Mouse (Mus musculus) midbrain, embryonic 15.5 days (tissue): ENCODE results near the gene Tmem238. TPM values are rescaled to one million over a fixed set of nuclear protein-coding genes. Genes with fewer than 3 reads are reported as not detected.

ENCODE experiments used
- ATAC-seq: fragments of 200-750 bp; cut with Nextera tagmentation; replicated peaks from 2 replicates; pipeline ENCODE4 v1.8.0; 2017; ENCODE audit warnings: moderate TSS enrichment
- H3K27ac ChIP-seq: fragments of 300-500 bp; sonication (generic); 2 replicates; pipeline ENCODE4 v1.5.1; 2015; ENCODE audit warnings: mild to moderate bottlenecking, inconsistent platforms
- H3K27me3 ChIP-seq: fragments of 300-500 bp; sonication (generic); replicated peaks from 2 replicates; pipeline ENCODE4 v1.6.1; 2015; ENCODE audit warnings: inconsistent platforms
- H3K36me3 ChIP-seq: fragments of 300-500 bp; sonication (generic); replicated peaks from 2 replicates; pipeline ENCODE4 v1.6.1; 2015; ENCODE audit warnings: inconsistent platforms
- H3K4me1 ChIP-seq: fragments of 300-500 bp; sonication (generic); 2 replicates; pipeline ENCODE4 v1.6.1; 2015; ENCODE audit warnings: inconsistent platforms
- H3K4me2 ChIP-seq: fragments of 300-500 bp; sonication (generic); 2 replicates; pipeline ENCODE4 v1.6.1; 2015; ENCODE audit warnings: inconsistent platforms, mild to moderate bottlenecking, moderate library complexity
- H3K4me3 ChIP-seq: fragments of 300-500 bp; sonication (generic); 2 replicates; pipeline ENCODE4 v1.5.1; 2015; ENCODE audit warnings: mild to moderate bottlenecking, inconsistent platforms
- H3K9ac ChIP-seq: fragments of 300-500 bp; sonication (generic); 2 replicates; pipeline ENCODE4 v1.6.1; 2015; ENCODE audit warnings: mild to moderate bottlenecking, inconsistent platforms
- H3K9me3 ChIP-seq: fragments of 300-500 bp; sonication (generic); 2 replicates; pipeline ENCODE4 v1.6.1; 2016; ENCODE audit warnings: inconsistent platforms
- WGBS: fragments of 180-500 bp; shearing (Covaris S2); methylation state at CpG from one replicate; pipeline ENCODE4 v1.1.7; 2015; ENCODE audit warnings: mixed read lengths; 5-methylcytosine and 5-hydroxymethylcytosine counted together
- polyA plus RNA-seq: library from polyadenylated mRNA; unstranded; fragments of >200 nt; fragmentation: Nextera tagmentation; extraction: Ambion mirVana; gene quantifications from 2 replicates; pipeline ENCODE4 v1.2.1, GENCODE M21; 2015

Gene Tmem238
- polyA plus RNA-seq, 1 experiment from 2014 or later = 5.8 TPM

DNA sequence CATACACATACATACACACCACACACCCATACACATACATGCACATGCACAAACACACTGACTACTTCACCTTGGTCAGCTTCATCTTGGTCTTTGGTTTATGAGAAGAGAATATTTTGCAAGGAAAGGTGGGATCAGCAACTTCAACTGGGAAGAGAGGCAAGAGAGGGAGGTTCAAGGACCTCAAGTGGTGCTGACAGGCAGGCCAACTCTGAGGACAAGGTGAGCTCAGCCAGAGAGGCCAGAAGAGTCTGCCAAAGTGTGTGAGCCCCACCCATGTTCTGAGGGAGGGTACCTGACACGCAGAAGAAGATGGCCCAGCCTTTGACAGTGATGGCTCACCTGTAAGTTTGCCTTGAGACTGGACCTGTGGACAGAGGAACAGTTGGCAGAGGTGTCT lies 29.8 kb downstream of the Tmem238 start:
- Histone ChIP-seq H3K4me3 (no peak overlapping the region), H3K9ac (no peak overlapping the region), H3K4me1 (no peaks in the 10 kb centered on the region), H3K27me3 (no peaks in the 10 kb centered on the region), H3K4me2 (no peak overlapping the region), H3K36me3 (no peaks in the 10 kb centered on the region), H3K9me3 (no peaks in the 10 kb centered on the region), H3K27ac (no peak overlapping the region)
- no peak for ATAC-seq
- 46% methylated on average over 1 of the region's 1 CpGs for WGBS

DNA sequence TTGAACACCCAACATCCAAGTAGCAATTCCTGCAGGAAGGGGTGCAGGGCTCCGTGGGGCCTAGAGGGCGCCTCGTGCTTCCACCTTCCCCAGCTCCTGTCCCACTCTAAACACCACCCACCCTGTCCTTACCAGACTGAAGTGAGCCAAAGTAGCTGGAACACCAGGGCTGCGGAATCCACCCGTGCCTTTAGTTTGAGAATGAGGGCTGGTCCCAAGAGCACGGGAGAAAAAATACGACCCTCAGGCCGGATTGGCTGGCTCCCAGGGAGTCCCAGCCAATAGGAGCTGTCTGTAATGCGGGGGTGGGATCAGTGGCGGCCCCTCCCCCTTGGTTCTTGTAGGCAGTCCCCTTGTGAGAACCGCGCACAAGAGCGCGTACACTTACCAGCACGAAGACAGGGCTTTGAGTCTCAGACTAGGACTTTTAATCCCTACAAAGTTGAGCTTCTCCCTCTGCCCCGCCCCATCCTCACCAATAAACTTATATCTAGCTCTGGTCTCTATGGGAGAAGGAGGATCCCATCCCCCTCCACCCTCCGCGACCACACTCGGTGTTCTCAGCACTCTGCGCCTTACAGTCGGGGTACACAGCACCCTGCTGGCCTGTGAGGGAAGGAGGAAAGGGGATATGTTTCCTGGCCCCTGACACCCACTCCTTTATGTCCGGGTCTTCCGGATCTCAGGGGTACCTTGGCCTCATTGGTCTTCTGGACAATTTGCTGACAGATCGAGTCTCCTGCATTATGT lies 36.5 kb downstream of the Tmem238 start, which contains the start of gene Cox6b2:
Gene Cox6b2, minus strand, starts transcription at position 274 of the 750 bp plus-strand sequence.
- 3% methylated on average over 24 of the region's 24 CpGs for WGBS
- no peaks in the 10 kb centered on the region for H3K9me3 ChIP-seq
- peak; percentile 93 for ATAC-seq
- no peak within 1 kb of the TSS for H3K27ac ChIP-seq
- peak within 1 kb of the TSS; percentile 56 for H3K4me2 ChIP-seq
- peak within 1 kb of the TSS; percentile 12; the same call in 1 of the 2 replicates for H3K9ac ChIP-seq
- H3K4me1 ChIP-seq = peaks cover 18% of the 10 kb centered on the region
- peak within 1 kb of the TSS; percentile 37 for H3K4me3 ChIP-seq
- H3K36me3 ChIP-seq = no peaks in the 10 kb centered on the region
- no peaks in the 10 kb centered on the region for H3K27me3 ChIP-seq

DNA sequence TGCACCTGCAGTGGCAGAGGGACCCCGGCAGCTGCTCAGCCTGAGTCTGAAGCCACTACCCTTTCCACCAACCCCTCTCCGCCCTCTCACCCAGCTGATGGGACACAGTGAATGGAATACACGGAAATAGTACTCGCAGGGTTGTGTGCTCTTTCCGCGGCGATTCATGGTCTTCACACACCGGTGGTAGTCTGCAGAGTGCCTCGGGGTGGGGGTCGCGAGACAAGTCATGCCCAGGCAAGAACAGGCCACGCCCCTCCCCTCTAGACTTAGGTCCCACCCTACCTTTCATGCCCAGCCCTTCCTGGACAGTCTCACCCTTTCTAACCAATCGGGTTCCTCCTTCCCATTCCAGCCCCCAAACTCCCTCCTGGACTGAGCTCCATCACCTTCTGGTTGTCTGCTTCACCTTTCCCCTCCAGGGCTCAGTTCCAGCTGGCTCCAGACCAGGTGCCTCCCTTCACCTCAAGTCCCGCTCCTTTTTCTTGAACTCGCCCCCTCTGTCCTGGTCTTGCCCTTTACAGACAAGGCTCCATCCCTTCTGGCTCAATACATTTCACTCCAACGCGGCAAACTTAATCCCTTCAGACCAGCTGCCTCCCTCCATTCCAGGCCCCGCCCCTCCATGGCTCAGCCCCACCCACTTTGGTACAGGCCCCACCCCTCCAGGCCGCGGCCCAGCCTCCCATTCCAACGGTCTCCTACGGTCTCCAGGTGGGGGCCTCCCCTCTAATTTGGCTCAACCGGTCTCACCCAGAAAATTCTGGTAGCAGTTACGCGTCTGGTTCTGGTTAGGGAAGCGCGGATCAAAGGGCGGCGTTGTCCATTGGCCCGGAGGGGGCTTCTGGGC lies 37.3 kb downstream of the Tmem238 start:
- Histone ChIP-seq H3K4me2 (peak overlapping the region; percentile 56), H3K9ac (peak overlapping the region; percentile 12; the same call in 1 of the 2 replicates), H3K27ac (no peak overlapping the region), H3K27me3 (no peaks in the 10 kb centered on the region), H3K4me3 (peak overlapping the region; percentile 37), H3K9me3 (no peaks in the 10 kb centered on the region), H3K36me3 (no peaks in the 10 kb centered on the region), H3K4me1 (peaks cover 18% of the 10 kb centered on the region)
- WGBS = under 1% methylated on average over 30 of the region's 30 CpGs
- peak; percentile 77 for ATAC-seq

DNA sequence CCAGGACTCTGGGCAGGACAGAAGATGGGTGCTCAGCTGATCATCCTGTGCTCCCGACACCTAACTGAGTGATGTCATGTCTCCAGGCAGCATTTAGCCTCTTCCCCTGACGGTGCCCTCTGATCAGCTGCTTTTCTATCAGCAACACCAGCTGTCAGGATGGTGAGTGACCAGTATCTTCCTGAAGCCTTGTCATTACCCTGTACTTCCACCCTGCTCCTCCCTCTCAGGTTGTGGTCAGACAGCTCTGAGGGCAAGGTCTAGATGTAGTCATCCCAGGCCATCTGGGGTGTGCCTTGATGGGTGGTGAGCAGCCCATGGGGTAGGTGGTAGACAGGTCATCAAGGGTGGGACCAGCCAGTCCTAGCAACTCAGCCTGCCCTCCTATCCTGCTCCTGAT lies 40.3 kb downstream of the Tmem238 start:
- Histone ChIP-seq H3K9ac (no peak overlapping the region), H3K27ac (no peak overlapping the region), H3K4me1 (peaks cover 18% of the 10 kb centered on the region), H3K9me3 (no peaks in the 10 kb centered on the region), H3K36me3 (no peaks in the 10 kb centered on the region; the same call in 1 of the 2 replicates), H3K4me2 (no peak overlapping the region), H3K4me3 (no peak overlapping the region), H3K27me3 (no peaks in the 10 kb centered on the region)
- WGBS = 81% methylated on average over 2 of the region's 2 CpGs
- ATAC-seq = no peak

DNA sequence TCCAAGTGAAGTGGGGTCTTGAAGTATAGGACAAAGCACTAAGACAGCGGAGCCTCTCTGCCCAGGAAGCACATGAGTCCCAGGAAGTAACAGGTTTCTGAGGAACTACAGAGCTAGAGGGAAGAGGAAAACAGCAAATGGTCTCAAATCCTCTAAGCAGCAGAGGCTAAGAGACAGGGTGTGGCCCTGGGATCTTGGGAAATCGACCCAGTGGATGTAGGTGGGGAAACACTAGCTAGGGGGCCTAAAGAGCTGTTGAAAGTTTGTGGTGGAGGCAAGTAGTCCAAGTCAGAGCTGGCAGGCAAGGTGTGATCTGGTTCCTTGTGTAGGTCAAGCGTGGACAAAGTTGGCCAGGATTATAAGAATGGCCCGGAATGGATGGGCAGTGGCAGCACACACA lies 41.1 kb downstream of the Tmem238 start:
- Histone ChIP-seq H3K27me3 (no peaks in the 10 kb centered on the region), H3K9me3 (no peaks in the 10 kb centered on the region), H3K4me2 (no peak overlapping the region), H3K36me3 (no peaks in the 10 kb centered on the region; the same call in 1 of the 2 replicates), H3K4me1 (peaks cover 18% of the 10 kb centered on the region), H3K27ac (no peak overlapping the region), H3K4me3 (no peak overlapping the region), H3K9ac (no peak overlapping the region)
- WGBS = 87% methylated on average over 4 of the region's 4 CpGs
- no peak for ATAC-seq

DNA sequence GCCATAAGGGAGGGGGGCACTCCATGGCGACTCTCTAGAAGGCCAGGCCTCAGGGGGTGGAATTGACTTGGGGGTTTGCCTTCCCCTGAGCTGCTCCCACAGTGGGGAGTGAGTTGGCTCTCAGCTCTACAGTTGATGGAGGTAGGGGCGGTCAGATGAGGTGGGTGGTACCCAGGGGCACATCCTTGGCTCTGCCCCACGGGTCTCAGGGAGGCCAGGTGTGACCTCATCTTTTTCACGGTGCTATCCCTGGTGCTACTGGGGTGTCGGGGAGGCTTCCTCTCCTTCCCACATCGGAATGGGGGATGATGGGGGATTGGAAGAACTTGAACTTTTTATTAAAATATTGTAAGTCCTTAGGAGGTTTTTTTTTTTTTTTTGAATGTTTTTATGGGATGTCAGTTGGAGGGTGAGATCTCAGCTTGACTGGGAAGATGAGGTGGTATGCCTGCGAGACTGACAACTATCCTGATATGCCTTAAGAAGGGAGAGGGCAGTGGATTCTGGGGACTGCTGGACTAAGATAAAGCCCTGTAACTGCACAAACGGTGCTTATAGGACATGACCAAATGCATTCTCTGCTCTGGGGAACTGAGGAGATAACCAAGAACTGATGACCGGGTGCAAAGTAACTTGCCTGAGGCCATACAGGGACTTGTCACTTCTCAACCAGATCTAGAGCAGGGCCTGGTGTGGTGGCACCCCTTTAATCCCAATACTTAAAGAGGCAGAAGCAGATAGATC lies 42.1 kb downstream of the Tmem238 start:
- no peak for ATAC-seq
- 76% methylated on average over 9 of the region's 9 CpGs for WGBS
- no peak overlapping the region for H3K4me3 ChIP-seq
- no peak overlapping the region for H3K27ac ChIP-seq
- no peaks in the 10 kb centered on the region for H3K27me3 ChIP-seq
- H3K9ac ChIP-seq = no peak overlapping the region
- H3K4me1 ChIP-seq = peaks cover 17% of the 10 kb centered on the region
- no peaks in the 10 kb centered on the region for H3K9me3 ChIP-seq
- no peaks in the 10 kb centered on the region; the same call in 1 of the 2 replicates for H3K36me3 ChIP-seq
- no peak overlapping the region for H3K4me2 ChIP-seq

DNA sequence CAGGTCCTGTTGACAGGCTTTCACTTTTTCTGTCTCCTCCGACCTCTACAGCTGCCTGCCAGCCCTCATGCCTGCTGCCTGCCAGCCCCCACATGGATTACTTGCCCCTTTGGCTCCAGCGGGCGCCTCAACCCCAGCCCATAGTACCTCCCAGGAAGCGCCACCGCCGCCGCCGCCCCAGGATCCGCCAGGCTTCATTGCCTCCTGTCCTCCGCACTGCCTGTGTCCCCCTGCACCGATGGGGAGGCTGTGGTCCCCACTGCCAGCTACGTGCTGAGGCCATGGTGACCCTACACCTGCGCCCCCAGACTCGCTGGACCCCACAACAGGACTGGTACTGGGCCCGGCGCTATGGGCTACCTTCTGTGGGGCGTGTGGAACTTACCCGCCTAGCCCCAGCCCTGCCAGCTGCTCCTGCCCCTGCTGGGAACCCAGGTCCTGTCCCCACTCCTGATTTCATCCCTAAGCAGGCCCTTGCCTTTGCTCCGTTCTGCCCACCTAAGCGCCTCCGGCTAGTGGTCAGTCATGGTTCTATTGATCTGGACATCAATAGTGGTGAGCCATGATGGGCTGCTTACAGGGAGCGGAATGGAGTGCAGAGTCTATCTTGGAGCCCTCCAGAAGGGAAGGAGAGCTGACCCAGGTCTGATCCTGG lies 43.0 kb downstream of the Tmem238 start:
- no peaks in the 10 kb centered on the region for H3K9me3 ChIP-seq
- no peak overlapping the region for H3K4me2 ChIP-seq
- no peak overlapping the region for H3K27ac ChIP-seq
- H3K4me1 ChIP-seq = peaks cover 19% of the 10 kb centered on the region
- no peak overlapping the region for H3K4me3 ChIP-seq
- no peaks in the 10 kb centered on the region; the same call in 1 of the 2 replicates for H3K36me3 ChIP-seq
- no peak; the same call in 1 of the 2 replicates for ATAC-seq
- no peaks in the 10 kb centered on the region for H3K27me3 ChIP-seq
- WGBS = 81% methylated on average over 22 of the region's 22 CpGs
- H3K9ac ChIP-seq = no peak overlapping the region

DNA sequence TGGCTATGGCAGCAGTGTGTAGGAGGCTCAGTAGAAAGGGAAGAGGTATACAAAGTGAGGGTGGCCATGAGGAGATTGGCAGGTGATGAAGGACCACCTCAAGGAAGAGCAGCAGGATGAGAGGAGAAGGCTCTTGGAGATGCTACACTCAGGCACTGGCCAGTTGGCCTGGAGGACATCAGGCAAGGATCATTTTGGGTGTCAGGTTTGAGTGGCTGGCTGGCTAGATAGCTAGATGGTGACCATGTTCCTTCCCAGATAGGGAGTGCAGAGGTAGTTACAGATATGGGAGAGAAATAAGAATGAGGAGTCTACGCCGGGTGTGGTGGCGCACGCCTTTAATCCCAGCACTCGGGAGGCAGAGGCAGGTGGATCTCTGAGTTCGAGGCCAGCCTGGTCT lies 44.6 kb downstream of the Tmem238 start:
- Histone ChIP-seq H3K27ac (no peak overlapping the region), H3K4me1 (peaks cover 26% of the 10 kb centered on the region), H3K9ac (no peak overlapping the region), H3K4me2 (no peak overlapping the region), H3K36me3 (no peaks in the 10 kb centered on the region; the same call in 1 of the 2 replicates), H3K9me3 (no peaks in the 10 kb centered on the region), H3K27me3 (no peaks in the 10 kb centered on the region), H3K4me3 (no peak overlapping the region)
- WGBS = 96% methylated on average over 6 of the region's 6 CpGs
- ATAC-seq = no peak

DNA sequence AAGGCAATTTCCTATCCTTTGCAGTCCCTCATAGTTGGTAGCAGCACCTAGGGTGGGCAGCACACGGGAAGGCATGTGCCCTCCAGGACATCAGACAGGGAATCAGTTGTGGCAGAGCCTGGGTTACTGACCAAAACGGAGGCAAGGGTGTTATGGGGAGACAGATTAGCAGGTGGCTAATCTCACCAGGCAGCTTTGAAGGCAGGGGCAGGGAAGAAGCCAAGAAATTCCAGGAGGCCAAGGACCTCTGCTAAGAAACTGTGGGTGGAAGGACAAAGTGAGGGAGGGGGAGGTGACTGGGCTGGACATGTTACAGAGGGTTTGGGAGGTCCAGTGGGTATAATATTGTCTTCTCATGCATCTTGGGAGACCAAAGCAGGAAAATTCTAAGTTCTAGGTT lies 46.1 kb downstream of the Tmem238 start:
- Histone ChIP-seq H3K4me1 (peaks cover 36% of the 10 kb centered on the region), H3K9ac (no peak overlapping the region), H3K27ac (no peak overlapping the region), H3K4me2 (no peak overlapping the region), H3K4me3 (no peak overlapping the region), H3K27me3 (no peaks in the 10 kb centered on the region), H3K9me3 (no peaks in the 10 kb centered on the region), H3K36me3 (no peaks in the 10 kb centered on the region; the same call in 1 of the 2 replicates)
- ATAC-seq = no peak
- 74% methylated on average over 2 of the region's 2 CpGs for WGBS

DNA sequence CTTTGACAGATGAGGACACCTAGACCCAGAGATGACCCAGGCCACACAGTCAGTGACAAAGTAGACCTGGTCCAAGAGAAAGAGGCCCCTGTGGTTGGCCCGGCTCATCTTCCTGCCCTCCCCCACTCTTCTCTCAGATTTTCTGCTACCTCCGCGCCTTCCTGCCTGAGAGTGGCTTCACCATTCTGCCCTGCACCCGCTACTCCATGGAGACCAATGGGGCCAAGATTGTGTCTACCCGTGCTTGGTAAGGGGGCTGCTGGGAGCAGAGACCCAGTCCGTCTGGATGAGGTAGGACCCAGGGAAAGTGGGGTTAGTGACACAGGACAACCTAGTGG lies 47.0 kb downstream of the Tmem238 start:
- 0 out of 2 replicates have a peak overlapping the region, but pooled peaks have one; percentile 10 for H3K9ac ChIP-seq
- H3K4me2 ChIP-seq = peak overlapping the region; percentile 84; the same call in 1 of the 2 replicates

DNA sequence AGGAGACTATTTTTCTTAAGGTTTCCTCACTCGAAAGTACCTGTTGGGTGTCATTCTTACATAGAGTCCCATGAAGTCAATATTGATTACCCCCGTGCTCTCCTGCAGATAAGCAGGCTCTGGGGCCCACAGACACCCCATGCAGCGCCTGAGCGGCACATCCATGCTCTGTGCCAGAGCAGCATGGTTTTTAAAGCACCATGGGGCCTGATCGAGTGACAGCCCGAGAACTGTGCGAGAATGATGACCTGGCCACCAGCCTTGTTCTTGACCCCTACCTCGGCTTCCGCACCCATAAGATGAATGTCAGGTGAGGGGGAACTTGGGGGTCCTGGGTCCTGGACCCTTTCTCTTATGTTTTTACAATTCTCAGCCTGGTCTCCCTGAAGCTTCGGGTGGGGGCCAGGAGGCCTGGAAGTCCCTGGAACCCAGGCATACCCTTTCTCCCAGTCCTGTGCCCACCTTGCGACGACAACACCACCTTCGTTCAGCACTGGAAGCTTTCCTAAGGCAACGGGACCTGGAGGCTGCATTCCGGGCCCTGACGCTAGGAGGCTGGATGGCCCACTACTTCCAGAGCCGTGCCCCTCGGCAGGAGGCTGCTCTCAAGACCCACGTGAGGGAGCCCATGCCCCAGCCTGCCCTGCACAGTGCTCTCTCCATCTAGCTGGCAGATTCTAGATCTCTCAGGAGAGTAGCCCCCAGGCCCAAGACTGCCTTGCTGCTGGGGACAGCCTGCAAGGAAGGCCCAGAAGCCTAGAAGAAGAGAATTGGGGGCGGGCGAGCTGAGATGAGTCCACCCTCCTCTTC lies 47.6 kb downstream of the Tmem238 start:
- peaks cover 37% of the 10 kb centered on the region for H3K4me1 ChIP-seq
- H3K36me3 ChIP-seq = no peaks in the 10 kb centered on the region; the same call in 1 of the 2 replicates
- no peak for ATAC-seq
- peak overlapping the region; percentile 94 for H3K27ac ChIP-seq
- peak overlapping the region; percentile 78 for H3K9ac ChIP-seq
- H3K27me3 ChIP-seq = no peaks in the 10 kb centered on the region
- peak overlapping the region; percentile 84 for H3K4me2 ChIP-seq
- WGBS = 76% methylated on average over 21 of the region's 21 CpGs
- H3K4me3 ChIP-seq = peak overlapping the region; percentile 69
- H3K9me3 ChIP-seq = no peaks in the 10 kb centered on the region

More for the DNA sequence above, 47.0 kb downstream of the Tmem238 start:
- Histone ChIP-seq H3K4me3 (no peak overlapping the region), H3K27ac (no peak overlapping the region), H3K36me3 (no peaks in the 10 kb centered on the region; the same call in 1 of the 2 replicates), H3K4me1 (peaks cover 37% of the 10 kb centered on the region), H3K27me3 (no peaks in the 10 kb centered on the region), H3K9me3 (no peaks in the 10 kb centered on the region)
- WGBS = 82% methylated on average over 6 of the region's 6 CpGs
- ATAC-seq = no peak
